Mouse (Mus musculus): ENCODE results near the gene Nop10. TPM values are rescaled to one million over a fixed set of nuclear protein-coding genes. Genes with fewer than 3 reads are reported as not detected.

Gene Nop10
- polyA plus RNA-seq (2017; shearing (Covaris generic)): 100 to 1,000 TPM; 129 to 166 TPM

GRCm38 (mm10) chr2:112261748-112262653 lies at the start of gene Nop10:
Nop10 (plus strand) TSS chr2:112261926.

GRCm38 (mm10) chr2:112239212-112239934 lies 22.4 kb upstream of the Nop10 start, which contains the start of gene Lpcat4:
Lpcat4 (plus strand) TSS chr2:112239468.

GRCm38 (mm10) chr2:112259241-112259962 lies 2.3 kb upstream of the Nop10 start, which contains the start of gene Nutm1:
Nutm1 (minus strand) TSS chr2:112259291.

GRCm38 (mm10) chr2:112265448-112266241 lies 3.9 kb downstream of the Nop10 start, which contains the start of gene Slc12a6:
Slc12a6 (plus strand) TSS chr2:112265825.

GRCm38 (mm10) chr2:112266242-112266592 lies 4.5 kb downstream of the Nop10 start, which contains the start of gene Gm21985:
Gm21985 (plus strand) TSS chr2:112266314.

Other genes with a start within 250 kb of the Nop10 start
- under 1 TPM in 1 of 2 experiments, not detected in 1; 0.05 TPM for gene Olfr1310, start 249.2 kb upstream of the Nop10 start, polyA plus RNA-seq (2017; shearing (Covaris generic))
- gene Olfr1311, start 237.5 kb upstream of the Nop10 start, polyA plus RNA-seq (2017; shearing (Covaris generic)): not detected
- gene Olfr1312, start 211.7 kb upstream of the Nop10 start, polyA plus RNA-seq (2017; shearing (Covaris generic)): under 1 TPM; 0.10 to 0.22 TPM
- under 1 TPM in 1 of 2 experiments, not detected in 1; 0.11 TPM for gene Olfr1313, start 184.1 kb upstream of the Nop10 start, polyA plus RNA-seq (2017; shearing (Covaris generic))
- under 1 TPM in 1 of 2 experiments, not detected in 1; 0.12 TPM for gene Olfr1314, start 165.1 kb upstream of the Nop10 start, polyA plus RNA-seq (2017; shearing (Covaris generic))
- gene Olfr1315-ps1, start 146.5 kb upstream of the Nop10 start, polyA plus RNA-seq (2017; shearing (Covaris generic)): not detected
- gene Olfr1316, start 126.9 kb upstream of the Nop10 start, polyA plus RNA-seq (2017; shearing (Covaris generic)): not detected
- gene Olfr1317, start 121.6 kb upstream of the Nop10 start, polyA plus RNA-seq (2017; shearing (Covaris generic)): not detected
- gene Olfr1318, start 107.7 kb upstream of the Nop10 start, polyA plus RNA-seq (2017; shearing (Covaris generic)): not detected
- 100 to 1,000 TPM; 109 to 162 TPM for gene Lpcat4, start 22.5 kb upstream of the Nop10 start, polyA plus RNA-seq (2017; shearing (Covaris generic))
- 1 to 10 TPM in 1 of 2 experiments, under 1 TPM in 1; 0.25 to 2.1 TPM for gene Nutm1, start 2.6 kb upstream of the Nop10 start, polyA plus RNA-seq (2017; shearing (Covaris generic))
- 10 to 100 TPM; 69.5 to 78.8 TPM for gene Slc12a6, start 3.9 kb downstream of the Nop10 start, polyA plus RNA-seq (2017; shearing (Covaris generic))
- not detected for gene Gm21985, start 4.4 kb downstream of the Nop10 start, polyA plus RNA-seq (2017; shearing (Covaris generic))
- gene Emc4, start 106.1 kb downstream of the Nop10 start, polyA plus RNA-seq (2017; shearing (Covaris generic)): 10 to 100 TPM; 91.3 to 93.6 TPM
- gene Katnbl1, start 117.3 kb downstream of the Nop10 start, polyA plus RNA-seq (2017; shearing (Covaris generic)): 10 to 100 TPM; 19.2 to 21.8 TPM
- gene Emc7, start 193.1 kb downstream of the Nop10 start, polyA plus RNA-seq (2017; shearing (Covaris generic)): 10 to 100 TPM; 16.5 to 17.0 TPM
- not detected for gene Chrm5, start 218.8 kb downstream of the Nop10 start, polyA plus RNA-seq (2017; shearing (Covaris generic))
- 10 to 100 TPM; 59.5 to 66.9 TPM for gene Aven, start 231.0 kb downstream of the Nop10 start, polyA plus RNA-seq (2017; shearing (Covaris generic))